Comparison of ENCODE assay signal across 24 mouse cellular contexts in the genomic region with DNA sequence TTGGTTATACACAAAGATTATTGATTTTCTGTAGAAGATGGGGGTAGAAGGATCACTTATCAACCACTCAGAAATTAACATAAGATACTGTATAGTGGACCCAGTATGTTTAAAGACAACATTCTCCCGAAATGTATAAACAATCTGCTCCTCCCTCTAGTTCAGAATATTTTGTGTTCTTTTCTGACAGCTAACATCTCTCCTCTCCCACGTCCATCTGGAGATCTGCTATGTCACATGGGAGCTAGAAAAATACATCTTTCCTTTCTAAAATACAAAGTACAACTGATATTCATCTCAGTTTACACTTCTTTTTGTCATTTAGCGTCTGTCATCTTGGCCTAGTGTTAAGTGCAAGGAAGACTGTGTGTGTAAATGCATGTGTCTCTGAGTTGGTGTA.
A peak's percentile ranks its signal among the peaks of the same experiment; 100 is the strongest.
DNase-seq lines count a peak whose midpoint lies in the region; ATAC-seq and TF ChIP-seq lines count a peak whose summit lies in the region.
"Had no signal": no experiment of that assay in that cellular context is flagged by ENCODE, and none has a peak within 500 bp of the region (broad histone marks: within the 10 kb centered on the region; RNA-seq: fewer than 3 reads in every experiment).

No protein-coding gene starts in this region.

- H3K27ac ChIP-seq in liver, postnatal 0 days (ENCODE audit: low read depth), result no peak overlapping the region
- no peak overlapping the region for H3K27ac ChIP-seq in hindbrain, embryonic 12.5 days
- H3K27ac ChIP-seq: embryonic facial prominence, embryonic 10.5 days; heart, embryonic 15.5 days; hindbrain, embryonic 14.5 days; kidney, postnatal 0 days; macrophage had no signal

- intact Hi-C loops in left cerebral cortex, postnatal 14 days (cut with DNase I), result no loop called here
- intact Hi-C loops in left cerebral cortex, postnatal 36 days (cut with DNase I), result no loop called here

- 69% methylated on average over 3 of the region's 3 CpGs for WGBS in liver, postnatal 0 days (ENCODE audit: insufficient replicate concordance)
- 77% methylated on average over 3 of the region's 3 CpGs for WGBS in hindbrain, embryonic 12.5 days

- ATAC-seq in frontal cortex, adult (ENCODE audit: low TSS enrichment), result peak; percentile 88
- ATAC-seq in liver, postnatal 0 days, result no peak
- no peak for ATAC-seq in hindbrain, embryonic 12.5 days (ENCODE audit: low FRiP score)
- ATAC-seq: forebrain, embryonic 16.5 days; inflammation-experienced regulatory T-cells, adult 6 months; lung, postnatal 0 days had no signal

- DNase-seq in frontal cortex, postnatal 14 days (ENCODE audit: low spot score in 2 of 2), result no peak
- DNase-seq in left cerebral cortex, postnatal 14 days (ENCODE audit: low spot score in 2 of 2), result peak; percentile 30 to 31
- DNase-seq in left cerebral cortex, postnatal 36 days (ENCODE audit: low spot score in 2 of 2), result no peak
- DNase-seq in layer of hippocampus, adult 9-10 months (ENCODE audit: low spot score), result peak; percentile 35
- DNase-seq in telencephalon, adult 2 months (ENCODE audit: low read depth, low spot score), result peak; percentile 53
- no peak for DNase-seq in liver, postnatal 0 days
- DNase-seq: adrenal gland, postnatal 14 days; cerebellum, adult 11-12 months; cerebellum, postnatal 10 days; heart, postnatal 36 days; kidney, adult 18-20 months; thymus, adult 2 months; thymus, postnatal 4 days had no signal

- no peak overlapping the region for H3K4me3 ChIP-seq in liver, postnatal 0 days (ENCODE audit: low read depth, low read length)
- no peak overlapping the region for H3K4me3 ChIP-seq in hindbrain, embryonic 12.5 days
- H3K4me3 ChIP-seq: embryonic facial prominence, embryonic 10.5 days; heart, embryonic 15.5 days had no signal

- no peak for TF ChIP-seq EP300 in liver, postnatal 0 days (IDR thresholded peaks at IDR 0.05; ENCODE audit: low read depth)

- no peaks in the 10 kb centered on the region for H3K36me3 ChIP-seq in liver, postnatal 0 days (replicated peaks; ENCODE audit: insufficient read depth, low read length)
- H3K36me3 ChIP-seq in hindbrain, embryonic 12.5 days, result no peaks in the 10 kb centered on the region
- H3K36me3 ChIP-seq: embryonic facial prominence, embryonic 10.5 days; heart, embryonic 15.5 days had no signal

- no peak overlapping the region for H3K4me2 ChIP-seq in liver, postnatal 0 days (ENCODE audit: low read depth, low read length)
- no peak overlapping the region for H3K4me2 ChIP-seq in hindbrain, embryonic 12.5 days (replicated peaks)
- H3K4me2 ChIP-seq: heart, embryonic 15.5 days; hindbrain, embryonic 14.5 days; midbrain, embryonic 11.5 days had no signal

- H3K27me3 ChIP-seq in liver, postnatal 0 days (ENCODE audit: insufficient read depth, low read length), result no peaks in the 10 kb centered on the region
- no peaks in the 10 kb centered on the region for H3K27me3 ChIP-seq in hindbrain, embryonic 12.5 days
- H3K27me3 ChIP-seq: heart, embryonic 15.5 days had no signal

- no peaks in the 10 kb centered on the region for H3K9me3 ChIP-seq in liver, postnatal 0 days (ENCODE audit: low read length)
- H3K9me3 ChIP-seq in hindbrain, embryonic 12.5 days (replicated peaks), result no peaks in the 10 kb centered on the region
- H3K9me3 ChIP-seq: embryonic facial prominence, embryonic 10.5 days; heart, embryonic 15.5 days had no signal

- no peaks in the 10 kb centered on the region for H3K4me1 ChIP-seq in liver, postnatal 0 days (ENCODE audit: insufficient read depth)
- H3K4me1 ChIP-seq in hindbrain, embryonic 12.5 days, result no peaks in the 10 kb centered on the region
- H3K4me1 ChIP-seq: embryonic facial prominence, embryonic 10.5 days; heart, embryonic 15.5 days had no signal

- H3K9ac ChIP-seq in liver, postnatal 0 days (replicated peaks), result no peak overlapping the region
- no peak overlapping the region for H3K9ac ChIP-seq in hindbrain, embryonic 12.5 days
- H3K9ac ChIP-seq: heart, embryonic 15.5 days; hindbrain, embryonic 14.5 days had no signal

- TF ChIP-seq CTCF in liver, postnatal 0 days (IDR thresholded peaks at IDR 0.05; ENCODE audit: low read depth), result no peak

Comparison
In these comparisons a context has a peak if more than half of its experiments do, and no peak if none do; other contexts are left out.
1. DNase-seq: peak in left cerebral cortex, postnatal 14 days (2 of 2), layer of hippocampus, adult 9-10 months (single experiment) and telencephalon, adult 2 months (single experiment); none in frontal cortex, postnatal 14 days (0 of 2), left cerebral cortex, postnatal 36 days (0 of 2) and liver, postnatal 0 days (single experiment).